Mouse (Mus musculus) testis, adult 2 months (tissue): ENCODE measurements at regions not wholly inside any gene's neighbourhood (a gene's known extent, or its start where the extent isn't known, plus 50 kb on each side); places are given as distances from the start of the nearest gene placed in this dataset.

Experiments
- H3K27ac ChIP-seq: fragments of 200-500 bp; 2 replicates; pipeline ENCODE4 v1.5.1; 2012; ENCODE audit warnings: low read depth, low read length; ENCODE audit not compliant: control insufficient read depth, insufficient read depth
- H3K27me3 ChIP-seq: fragments of 200-500 bp; 2 replicates; pipeline ENCODE4 v1.6.1; 2012; ENCODE audit warnings: mild to moderate bottlenecking, low read length, moderate library complexity; ENCODE audit not compliant: control insufficient read depth, insufficient read depth
- H3K36me3 ChIP-seq: fragments of 200-500 bp; 2 replicates; pipeline ENCODE4 v1.6.1; 2012; ENCODE audit warnings: mild to moderate bottlenecking, low read length; ENCODE audit not compliant: control insufficient read depth, insufficient read depth
- H3K4me1 ChIP-seq: fragments of 200-500 bp; 2 replicates; pipeline ENCODE4 v1.6.1; 2012; ENCODE audit warnings: low read length; ENCODE audit not compliant: control insufficient read depth, insufficient read depth
- H3K4me3 ChIP-seq: fragments of 200-500 bp; 2 replicates; pipeline ENCODE4 v1.5.1; 2012; ENCODE audit warnings: low read depth, mild to moderate bottlenecking, low read length, moderate library complexity, mixed read lengths; ENCODE audit not compliant: control insufficient read depth
- CTCF ChIP-seq: fragments of 200-500 bp; IDR thresholded peaks from 2 replicates; pipeline ENCODE4 v1.5.1; 2012; ENCODE audit warnings: low read depth, mild to moderate bottlenecking, inconsistent platforms, low read length, moderate library complexity; ENCODE audit not compliant: control insufficient read depth, insufficient read depth, insufficient replicate concordance
- POLR2A ChIP-seq: fragments of 200-500 bp; IDR thresholded peaks from 2 replicates; pipeline ENCODE4 v1.6.1; 2012; ENCODE audit warnings: low read depth, mild to moderate bottlenecking, inconsistent platforms, low read length, moderate library complexity; ENCODE audit not compliant: control insufficient read depth

- H3K4me3 ChIP-seq = no peak overlapping the region
- TF ChIP-seq CTCF = no peak
- TF ChIP-seq POLR2A = no peak
- no peak overlapping the region for H3K27ac ChIP-seq
- H3K27me3 ChIP-seq = no peaks in the 10 kb centered on the region
- H3K4me1 ChIP-seq = no peaks in the 10 kb centered on the region
- H3K36me3 ChIP-seq = no peaks in the 10 kb centered on the region
Observed at GRCm38 (mm10) chr3:130839924-130840440, 109.8 kb upstream of the Rpl34 start.

DNA sequence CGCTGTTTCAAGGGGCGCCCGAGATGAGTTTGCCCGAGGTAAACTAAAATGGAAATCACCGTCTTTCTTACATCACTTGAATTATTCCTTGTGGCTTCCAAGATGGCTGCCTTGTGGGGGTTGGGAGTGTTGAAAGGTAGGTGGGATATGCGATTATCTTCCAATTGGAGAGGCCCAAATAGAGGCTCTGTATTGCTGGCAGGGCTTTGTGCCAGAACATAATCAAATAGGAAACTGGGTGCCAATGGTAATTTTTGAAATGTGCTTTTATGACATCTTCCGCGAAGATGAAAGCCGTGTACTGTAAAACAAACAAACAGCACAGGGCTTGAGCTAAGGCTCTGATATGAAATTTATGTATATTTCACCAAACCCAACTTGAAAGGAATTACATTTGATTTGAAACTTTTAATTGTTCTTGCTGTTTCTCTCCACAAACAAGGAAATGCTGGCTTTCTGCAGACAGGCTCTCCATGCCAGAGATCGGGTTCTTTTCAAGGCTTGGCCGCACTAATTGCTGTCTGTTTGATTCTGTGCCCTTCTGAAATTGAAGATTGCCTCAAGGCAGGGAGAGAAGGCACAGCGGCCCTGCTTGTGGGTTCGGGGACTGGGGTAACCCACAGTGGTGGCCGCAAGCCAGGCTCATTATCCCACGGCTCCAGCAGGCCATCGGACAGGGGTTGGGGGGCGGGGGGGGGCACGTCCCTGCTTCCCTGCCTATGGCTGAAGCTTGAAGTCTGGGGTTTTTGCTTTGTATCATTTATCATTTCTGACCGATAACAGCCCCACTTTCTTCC lies 108.6 kb upstream of the Rpl34 start:
- no peak overlapping the region for H3K27ac ChIP-seq
- H3K27me3 ChIP-seq = no peaks in the 10 kb centered on the region
- TF ChIP-seq POLR2A (no peak), CTCF (no peak)
- H3K36me3 ChIP-seq = no peaks in the 10 kb centered on the region
- H3K4me1 ChIP-seq = no peaks in the 10 kb centered on the region
- no peak overlapping the region for H3K4me3 ChIP-seq

- Histone ChIP-seq H3K27me3 (no peaks in the 10 kb centered on the region), H3K4me3 (no peak overlapping the region), H3K27ac (no peak overlapping the region), H3K4me1 (no peaks in the 10 kb centered on the region), H3K36me3 (no peaks in the 10 kb centered on the region)
- TF ChIP-seq POLR2A (no peak), CTCF (no peak)
Observed at GRCm38 (mm10) chr3:130833722-130834121, 103.5 kb upstream of the Rpl34 start.

DNA sequence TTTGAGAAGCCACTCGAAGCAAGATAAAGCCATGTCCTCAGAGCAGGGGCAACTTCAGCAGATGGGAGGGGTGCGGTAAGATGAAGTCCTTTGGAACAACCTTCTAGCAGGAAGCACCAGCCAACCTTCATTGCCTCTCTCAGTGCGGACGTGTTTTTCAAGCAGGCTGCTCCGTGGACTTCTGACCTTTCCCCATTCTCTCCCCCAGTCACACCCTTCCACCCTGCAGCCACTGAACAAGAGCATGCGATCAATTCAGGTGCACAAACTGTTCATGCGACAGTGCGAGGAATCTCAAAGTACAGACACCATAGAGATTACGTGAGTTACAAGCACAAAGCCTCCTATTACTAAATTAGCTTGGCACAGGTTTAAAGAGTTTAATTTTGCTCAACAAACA lies 102.9 kb upstream of the Rpl34 start:
- H3K4me1 ChIP-seq = no peaks in the 10 kb centered on the region
- no peaks in the 10 kb centered on the region for H3K27me3 ChIP-seq
- H3K36me3 ChIP-seq = no peaks in the 10 kb centered on the region
- no peak overlapping the region for H3K27ac ChIP-seq
- no peak for TF ChIP-seq POLR2A
- no peak for TF ChIP-seq CTCF
- H3K4me3 ChIP-seq = no peak overlapping the region

DNA sequence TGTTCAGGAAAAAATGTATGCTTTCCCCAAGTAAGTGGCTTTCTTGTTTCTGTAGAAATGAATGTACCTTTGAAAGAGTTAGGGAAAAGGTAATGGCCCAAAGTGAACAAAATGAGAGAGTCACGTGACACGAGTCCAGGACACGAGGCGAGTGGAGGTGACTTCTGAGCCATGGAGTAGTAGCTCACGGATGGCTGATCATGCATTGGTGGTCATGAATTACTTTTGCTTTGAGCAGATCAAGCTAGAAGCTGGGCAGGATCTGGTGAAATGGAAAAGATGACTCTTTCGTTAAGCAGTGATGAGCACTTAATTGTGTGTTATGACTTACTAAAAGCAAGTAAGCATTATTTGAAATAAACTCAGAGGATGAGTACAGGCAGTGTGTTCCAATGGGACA lies 101.6 kb upstream of the Rpl34 start:
- Histone ChIP-seq H3K27me3 (no peaks in the 10 kb centered on the region), H3K36me3 (no peaks in the 10 kb centered on the region), H3K4me1 (no peaks in the 10 kb centered on the region), H3K4me3 (no peak overlapping the region), H3K27ac (no peak overlapping the region)
- TF ChIP-seq CTCF (no peak), POLR2A (no peak)

DNA sequence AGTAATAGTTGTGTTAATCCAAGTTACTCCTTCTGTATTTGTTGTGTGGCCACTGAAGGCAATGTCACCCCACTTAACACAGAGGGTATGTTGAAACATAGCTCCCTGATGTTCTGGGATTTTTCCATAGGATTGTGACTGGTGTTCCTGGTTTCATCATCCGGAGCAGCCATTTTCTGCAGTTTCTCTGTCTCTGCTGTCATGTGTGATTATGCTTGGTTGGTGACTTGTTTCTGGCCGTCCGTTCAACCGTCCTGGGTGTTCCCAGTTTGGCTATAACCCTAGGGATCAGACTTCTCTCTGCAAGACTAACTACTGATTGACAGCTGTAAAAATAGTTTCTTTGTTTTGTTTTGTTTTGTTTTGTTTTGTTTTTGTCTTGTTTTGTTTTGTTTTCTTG lies 98.1 kb upstream of the Rpl34 start:
- H3K36me3 ChIP-seq = no peaks in the 10 kb centered on the region
- TF ChIP-seq CTCF (no peak), POLR2A (no peak)
- H3K4me3 ChIP-seq = no peak overlapping the region
- no peak overlapping the region for H3K27ac ChIP-seq
- no peaks in the 10 kb centered on the region for H3K27me3 ChIP-seq
- no peaks in the 10 kb centered on the region for H3K4me1 ChIP-seq

DNA sequence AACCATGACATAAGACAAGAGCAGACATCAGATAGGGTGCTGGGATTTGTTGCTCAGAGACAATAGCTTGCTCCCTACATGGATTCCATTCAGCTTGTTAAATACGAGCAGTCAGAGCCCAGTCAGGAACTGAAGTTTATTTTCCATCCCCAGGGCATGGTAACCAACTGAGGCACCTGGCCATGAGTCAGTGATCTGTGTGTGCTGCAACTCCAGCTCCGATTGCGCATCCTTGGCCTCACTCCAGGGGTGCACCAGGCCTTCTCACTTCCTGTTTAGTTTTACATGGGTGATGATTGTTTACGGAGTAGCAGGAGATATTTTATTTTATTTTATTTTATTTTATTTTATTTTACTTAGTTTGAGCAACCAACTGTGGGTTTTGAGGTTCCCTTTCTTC lies 97.7 kb upstream of the Rpl34 start:
- Histone ChIP-seq H3K27me3 (no peaks in the 10 kb centered on the region), H3K36me3 (no peaks in the 10 kb centered on the region), H3K4me3 (no peak overlapping the region), H3K27ac (no peak overlapping the region), H3K4me1 (no peaks in the 10 kb centered on the region)
- TF ChIP-seq CTCF (no peak), POLR2A (no peak)
